Mouse (Mus musculus): ENCODE data around the gene Ppp2r5d. TPM values are rescaled to one million over a fixed set of nuclear protein-coding genes. Genes with fewer than 3 reads are reported as not detected.
A peak's percentile ranks its signal among the peaks of the same experiment; 100 is the strongest.

Gene Ppp2r5d
- polyA plus RNA-seq, 1 experiment, result 12.4 TPM

DNA sequence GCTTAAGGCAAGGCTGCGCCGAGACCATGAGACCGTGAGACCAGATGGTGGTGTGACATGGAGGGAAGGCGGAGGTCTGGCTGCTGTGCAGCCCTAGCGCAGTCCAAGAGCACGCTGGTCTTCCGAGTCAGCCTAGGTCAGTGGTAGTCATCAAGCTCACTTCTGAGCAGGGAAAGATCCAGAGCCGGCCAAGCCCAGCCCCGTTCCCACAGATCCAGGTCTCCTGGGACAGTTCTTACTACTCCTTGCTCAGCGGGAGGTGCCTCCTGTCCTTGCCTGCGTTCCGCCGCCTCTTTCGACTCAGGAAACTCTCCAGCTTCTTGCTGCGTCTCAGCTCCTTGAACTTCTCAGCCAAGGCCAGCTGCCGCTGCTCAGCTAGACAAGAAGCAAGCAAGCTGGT, 37.2 kb downstream of the Ppp2r5d start:
- no peaks in the 10 kb centered on the region; the same call in 1 of the 2 replicates for H3K4me1 ChIP-seq (ENCODE audit: control insufficient read depth, insufficient read depth, low read length)

DNA sequence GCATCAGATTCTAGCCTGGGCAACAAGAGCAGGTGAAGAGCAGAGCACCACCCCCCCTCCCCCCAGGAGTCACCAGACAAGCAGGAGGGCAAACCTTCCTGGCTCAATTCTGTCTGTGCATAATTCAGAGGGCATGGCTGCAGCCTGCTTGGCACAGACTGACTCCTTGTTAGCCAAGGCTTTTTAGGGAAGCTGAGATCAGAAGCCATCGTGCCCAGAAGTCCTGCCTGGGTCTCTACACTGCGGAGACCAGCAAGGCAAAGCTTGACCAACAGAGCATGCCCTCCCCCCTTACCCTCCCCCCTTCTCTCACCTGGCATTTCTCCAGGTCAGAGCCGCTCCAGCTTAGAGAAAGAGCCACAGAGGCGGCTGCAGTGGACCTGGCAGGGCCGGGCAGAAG, 42.2 kb downstream of the Ppp2r5d start:
- H3K27ac ChIP-seq (ENCODE audit: control insufficient read depth, insufficient read depth, low read depth, low read length), result no peak overlapping the region
- H3K4me1 ChIP-seq (ENCODE audit: control insufficient read depth, insufficient read depth, low read length), result no peaks in the 10 kb centered on the region; the same call in 1 of the 2 replicates
- H3K4me3 ChIP-seq (ENCODE audit: control insufficient read depth, low read depth, low read length), result no peak overlapping the region
- H3K27me3 ChIP-seq (ENCODE audit: control insufficient read depth, insufficient read depth, low read length), result no peaks in the 10 kb centered on the region
- TF ChIP-seq POLR2A (IDR thresholded peaks at IDR 0.05; ENCODE audit: control insufficient read depth, low read depth, low read length) (no peak), CTCF (IDR thresholded peaks at IDR 0.05; ENCODE audit: control insufficient read depth, insufficient read depth, insufficient replicate concordance, low read depth, low read length) (no peak)
- peaks cover 2% of the 10 kb centered on the region; the same call in 1 of the 2 replicates for H3K36me3 ChIP-seq (ENCODE audit: control insufficient read depth, insufficient read depth, low read length)

More for the DNA sequence above, 37.2 kb downstream of the Ppp2r5d start:
- H3K27me3 ChIP-seq (ENCODE audit: control insufficient read depth, insufficient read depth, low read length), result no peaks in the 10 kb centered on the region
- no peak overlapping the region for H3K27ac ChIP-seq (ENCODE audit: control insufficient read depth, insufficient read depth, low read depth, low read length)
- H3K36me3 ChIP-seq (ENCODE audit: control insufficient read depth, insufficient read depth, low read length), result peaks cover 4% of the 10 kb centered on the region
- TF ChIP-seq POLR2A (IDR thresholded peaks at IDR 0.05; ENCODE audit: control insufficient read depth, low read depth, low read length) (no peak), CTCF (IDR thresholded peaks at IDR 0.05; ENCODE audit: control insufficient read depth, insufficient read depth, insufficient replicate concordance, low read depth, low read length) (no peak)
- no peak overlapping the region for H3K4me3 ChIP-seq (ENCODE audit: control insufficient read depth, low read depth, low read length)

DNA sequence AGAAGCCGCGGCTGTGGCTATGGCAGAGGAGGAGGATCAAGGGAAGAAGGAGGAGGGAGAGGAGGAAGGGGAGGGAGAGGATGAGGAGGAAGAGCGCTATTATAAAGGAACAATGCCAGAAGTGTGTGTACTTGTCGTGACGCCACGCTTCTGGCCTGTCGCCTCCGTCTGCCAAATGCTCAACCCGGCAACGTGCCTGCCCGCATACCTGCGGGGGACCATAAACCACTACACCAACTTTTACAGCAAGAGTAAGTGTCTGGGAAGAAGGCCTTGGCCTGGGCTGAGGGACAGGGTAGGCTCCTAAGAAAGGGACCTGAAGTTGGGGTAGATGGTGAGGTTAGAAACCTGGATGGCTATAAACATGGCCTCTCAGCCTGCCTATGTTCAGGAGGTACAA, 42.9 kb downstream of the Ppp2r5d start:
- H3K36me3 ChIP-seq (ENCODE audit: control insufficient read depth, insufficient read depth, low read length), result no peaks in the 10 kb centered on the region
- H3K27ac ChIP-seq (ENCODE audit: control insufficient read depth, insufficient read depth, low read depth, low read length), result no peak overlapping the region
- H3K27me3 ChIP-seq (ENCODE audit: control insufficient read depth, insufficient read depth, low read length), result no peaks in the 10 kb centered on the region
- TF ChIP-seq CTCF (IDR thresholded peaks at IDR 0.05; ENCODE audit: control insufficient read depth, insufficient read depth, insufficient replicate concordance, low read depth, low read length) (no peak), POLR2A (IDR thresholded peaks at IDR 0.05; ENCODE audit: control insufficient read depth, low read depth, low read length) (no peak)
- no peak overlapping the region for H3K4me3 ChIP-seq (ENCODE audit: control insufficient read depth, low read depth, low read length)
- H3K4me1 ChIP-seq (ENCODE audit: control insufficient read depth, insufficient read depth, low read length), result no peaks in the 10 kb centered on the region; the same call in 1 of the 2 replicates

DNA sequence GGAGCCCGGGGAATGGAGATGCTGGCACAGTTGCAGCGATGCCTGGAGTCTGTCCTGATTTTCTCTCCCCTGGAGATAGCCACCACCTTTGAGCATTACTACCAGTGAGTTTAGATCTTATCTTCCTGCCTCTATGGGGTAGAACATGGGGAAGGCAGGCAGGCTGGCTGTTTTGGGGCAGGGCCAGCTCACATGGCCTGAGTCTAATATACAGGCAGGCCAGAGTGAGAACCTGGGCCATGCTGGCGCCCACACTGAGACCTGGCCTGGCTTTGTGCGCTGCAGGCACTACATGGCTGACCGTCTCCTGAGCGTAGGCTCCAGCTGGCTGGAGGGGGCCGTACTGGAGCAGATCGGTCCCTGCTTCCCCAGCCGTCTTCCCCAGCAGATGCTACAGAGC, 43.6 kb downstream of the Ppp2r5d start:
- H3K4me1 ChIP-seq (ENCODE audit: control insufficient read depth, insufficient read depth, low read length), result no peaks in the 10 kb centered on the region; the same call in 1 of the 2 replicates
- TF ChIP-seq POLR2A (IDR thresholded peaks at IDR 0.05; ENCODE audit: control insufficient read depth, low read depth, low read length) (no peak), CTCF (IDR thresholded peaks at IDR 0.05; ENCODE audit: control insufficient read depth, insufficient read depth, insufficient replicate concordance, low read depth, low read length) (no peak)
- H3K27ac ChIP-seq (ENCODE audit: control insufficient read depth, insufficient read depth, low read depth, low read length), result no peak overlapping the region
- H3K36me3 ChIP-seq (ENCODE audit: control insufficient read depth, insufficient read depth, low read length), result no peaks in the 10 kb centered on the region
- no peaks in the 10 kb centered on the region for H3K27me3 ChIP-seq (ENCODE audit: control insufficient read depth, insufficient read depth, low read length)
- H3K4me3 ChIP-seq (ENCODE audit: control insufficient read depth, low read depth, low read length), result no peak overlapping the region

DNA sequence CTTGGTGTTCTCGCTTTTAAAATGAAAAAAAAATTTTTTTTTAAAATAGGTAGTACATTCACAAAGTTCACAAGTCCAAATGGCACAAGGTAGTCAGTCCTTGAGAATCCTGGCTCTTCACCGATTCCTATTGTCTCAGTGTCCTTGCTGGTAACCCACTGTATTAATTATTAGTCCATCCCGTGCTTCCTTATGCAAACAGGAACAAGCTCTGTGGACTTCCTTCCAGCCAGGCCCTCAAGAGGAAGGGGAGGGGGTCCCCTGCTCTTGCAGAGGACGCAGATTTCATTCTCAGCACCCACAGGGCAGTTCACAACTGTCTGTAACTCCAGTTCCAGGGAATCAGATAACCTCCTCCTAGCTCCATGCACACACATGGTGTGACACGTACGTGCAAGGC, 48.9 kb downstream of the Ppp2r5d start:
- no peaks in the 10 kb centered on the region for H3K36me3 ChIP-seq (ENCODE audit: control insufficient read depth, insufficient read depth, low read length)
- no peak overlapping the region for H3K4me3 ChIP-seq (ENCODE audit: control insufficient read depth, low read depth, low read length)
- H3K4me1 ChIP-seq (ENCODE audit: control insufficient read depth, insufficient read depth, low read length), result peaks cover 8% of the 10 kb centered on the region
- H3K27ac ChIP-seq (ENCODE audit: control insufficient read depth, insufficient read depth, low read depth, low read length), result no peak overlapping the region
- TF ChIP-seq CTCF (IDR thresholded peaks at IDR 0.05; ENCODE audit: control insufficient read depth, insufficient read depth, insufficient replicate concordance, low read depth, low read length) (no peak), POLR2A (IDR thresholded peaks at IDR 0.05; ENCODE audit: control insufficient read depth, low read depth, low read length) (no peak)
- H3K27me3 ChIP-seq (ENCODE audit: control insufficient read depth, insufficient read depth, low read length), result no peaks in the 10 kb centered on the region

DNA sequence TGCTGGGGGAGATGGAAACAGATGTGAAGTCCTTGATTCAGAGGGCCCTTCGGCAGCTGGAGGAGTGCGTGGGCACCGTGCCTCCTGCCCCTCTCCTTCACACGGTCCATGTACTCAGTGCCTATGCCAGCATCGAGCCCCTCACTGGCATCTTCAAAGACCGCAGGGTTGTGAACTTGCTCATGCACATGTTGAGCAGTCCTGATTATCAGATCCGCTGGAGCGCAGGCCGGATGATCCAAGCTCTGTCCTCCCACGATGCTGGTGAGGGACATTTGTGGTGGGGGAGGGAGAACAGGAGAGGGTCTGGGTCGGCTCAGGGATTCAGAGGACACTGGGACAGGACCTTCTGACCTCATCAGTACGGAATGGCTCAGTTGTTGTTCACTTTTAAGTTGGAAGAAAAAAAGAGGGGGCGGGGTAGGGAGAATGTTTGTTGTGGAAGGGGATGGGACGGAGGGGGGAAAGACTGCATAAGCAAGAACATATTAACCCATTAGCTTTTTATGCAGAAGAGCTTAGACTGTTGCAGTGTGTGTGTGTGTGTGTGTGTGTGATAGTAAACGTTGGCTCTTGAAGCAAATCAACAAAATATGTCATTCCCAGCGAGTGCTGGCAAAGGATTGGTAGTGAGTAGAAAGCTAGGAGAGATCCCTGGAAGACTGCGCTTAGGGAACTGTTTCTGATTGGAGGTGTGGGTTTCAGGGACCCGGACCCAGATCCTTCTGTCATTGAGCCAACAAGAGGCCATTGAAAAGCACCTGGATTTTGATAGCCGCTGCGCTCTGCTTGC, 53.0 kb downstream of the Ppp2r5d start:
- TF ChIP-seq CTCF (IDR thresholded peaks at IDR 0.05; ENCODE audit: control insufficient read depth, insufficient read depth, insufficient replicate concordance, low read depth, low read length), result no peak
- no peak for TF ChIP-seq POLR2A (IDR thresholded peaks at IDR 0.05; ENCODE audit: control insufficient read depth, low read depth, low read length)
- Histone ChIP-seq H3K27me3 (ENCODE audit: control insufficient read depth, insufficient read depth, low read length) (no peaks in the 10 kb centered on the region), H3K27ac (ENCODE audit: control insufficient read depth, insufficient read depth, low read depth, low read length) (no peak overlapping the region), H3K36me3 (ENCODE audit: control insufficient read depth, insufficient read depth, low read length) (no peaks in the 10 kb centered on the region), H3K4me1 (ENCODE audit: control insufficient read depth, insufficient read depth, low read length) (peaks cover 20% of the 10 kb centered on the region), H3K4me3 (ENCODE audit: control insufficient read depth, low read depth, low read length) (no peak overlapping the region)

DNA sequence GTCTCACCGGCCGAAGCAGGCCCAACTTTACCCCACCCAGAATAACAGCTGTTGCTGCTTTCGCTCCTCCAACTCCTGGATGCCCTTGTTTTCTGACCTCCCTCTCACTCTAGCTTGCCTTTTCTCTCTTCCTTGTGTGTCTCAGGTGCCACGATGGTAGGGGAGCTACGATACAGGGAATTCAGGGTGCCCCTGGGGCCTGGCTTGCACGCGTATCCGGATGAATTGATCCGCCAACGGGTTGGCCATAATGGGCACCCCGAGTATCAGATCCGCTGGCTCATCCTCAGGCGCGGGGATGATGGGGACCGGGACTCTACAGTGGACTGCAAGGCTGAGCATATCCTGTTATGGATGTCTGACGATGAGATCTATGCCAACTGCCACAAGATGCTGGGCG, 53.6 kb downstream of the Ppp2r5d start:
- Histone ChIP-seq H3K4me1 (ENCODE audit: control insufficient read depth, insufficient read depth, low read length) (peaks cover 20% of the 10 kb centered on the region), H3K4me3 (ENCODE audit: control insufficient read depth, low read depth, low read length) (peak overlapping the region; percentile 82), H3K27ac (ENCODE audit: control insufficient read depth, insufficient read depth, low read depth, low read length) (no peak overlapping the region; the same call in 1 of the 2 replicates), H3K27me3 (ENCODE audit: control insufficient read depth, insufficient read depth, low read length) (no peaks in the 10 kb centered on the region), H3K36me3 (ENCODE audit: control insufficient read depth, insufficient read depth, low read length) (no peaks in the 10 kb centered on the region)
- TF ChIP-seq CTCF (IDR thresholded peaks at IDR 0.05; ENCODE audit: control insufficient read depth, insufficient read depth, insufficient replicate concordance, low read depth, low read length) (no peak), POLR2A (IDR thresholded peaks at IDR 0.05; ENCODE audit: control insufficient read depth, low read depth, low read length) (no peak)
